Mouse (Mus musculus) heart, embryonic 11.5 days (tissue): ENCODE measurements around the gene Gsn. TPM values are rescaled to one million over a fixed set of nuclear protein-coding genes. Genes with fewer than 3 reads are reported as not detected.
A peak's percentile ranks its signal among the peaks of the same experiment; 100 is the strongest.

Experiments
- ATAC-seq: fragments of 200-750 bp; cut with Nextera tagmentation; replicated peaks from 2 replicates; pipeline ENCODE4 v1.8.0; 2017; ENCODE audit warnings: moderate library complexity; ENCODE audit not compliant: insufficient number of reproducible peaks, low FRiP score, low TSS enrichment
- H3K27ac ChIP-seq: fragments of 300-500 bp; sonication (generic); 2 replicates; pipeline ENCODE4 v1.5.1; 2014; ENCODE audit warnings: mild to moderate bottlenecking, low read depth, low read length
- H3K27me3 ChIP-seq: fragments of 300-500 bp; sonication (generic); 2 replicates; pipeline ENCODE4 v1.6.1; 2014; ENCODE audit warnings: mild to moderate bottlenecking, low read length, mixed read lengths; ENCODE audit not compliant: control insufficient read depth, insufficient read depth
- H3K36me3 ChIP-seq: fragments of 300-500 bp; sonication (generic); 2 replicates; pipeline ENCODE4 v1.6.1; 2014; ENCODE audit warnings: mild to moderate bottlenecking, low read length, moderate library complexity, mixed read lengths; ENCODE audit not compliant: control insufficient read depth, insufficient read depth
- H3K4me1 ChIP-seq: fragments of 300-500 bp; sonication (generic); 2 replicates; pipeline ENCODE4 v1.6.1; 2014; ENCODE audit warnings: low read length; ENCODE audit not compliant: control insufficient read depth, insufficient read depth
- H3K4me2 ChIP-seq: fragments of 300-500 bp; sonication (generic); 2 replicates; pipeline ENCODE4 v1.6.1; 2014; ENCODE audit warnings: mild to moderate bottlenecking, moderate library complexity
- H3K4me3 ChIP-seq: fragments of 300-500 bp; sonication (generic); 2 replicates; pipeline ENCODE4 v1.5.1; 2014; ENCODE audit warnings: low read depth, low read length
- H3K9ac ChIP-seq: fragments of 300-500 bp; sonication (generic); 2 replicates; pipeline ENCODE4 v1.6.1; 2014; ENCODE audit warnings: mild to moderate bottlenecking, low read depth, low read length, moderate library complexity
- H3K9me3 ChIP-seq: fragments of 300-500 bp; sonication (generic); replicated peaks from 2 replicates; pipeline ENCODE4 v1.6.1; 2016; ENCODE audit warnings: low read length; ENCODE audit not compliant: control insufficient read depth
- WGBS: fragments of 180-500 bp; shearing (Covaris S2); extraction: QIAGEN DNeasy Blood & Tissue Kit; methylation state at CpG from one replicate; pipeline ENCODE4 v1.1.7; 2014; ENCODE audit not compliant: insufficient replicate concordance; 5-methylcytosine and 5-hydroxymethylcytosine counted together
- polyA plus RNA-seq: library from polyadenylated mRNA; unstranded; fragments of >200 nt; fragmentation: Nextera tagmentation; extraction: Ambion mirVana; gene quantifications from 2 replicates; pipeline ENCODE4 v1.2.1, GENCODE M21; 2014

Gsn gene
- polyA plus RNA-seq, 1 experiment from 2014 or later, result 116 TPM

GRCm38 (mm10) chr2:35329061-35329460, 72.9 kb downstream of the Gsn start:
- Histone ChIP-seq H3K27ac (no peak overlapping the region), H3K9ac (no peak overlapping the region), H3K27me3 (no peaks in the 10 kb centered on the region), H3K4me1 (peaks cover 3% of the 10 kb centered on the region; the same call in 1 of the 2 replicates), H3K4me2 (no peak overlapping the region), H3K9me3 (no peaks in the 10 kb centered on the region), H3K36me3 (no peaks in the 10 kb centered on the region), H3K4me3 (no peak overlapping the region)
- 85% methylated on average over 2 of the region's 2 CpGs for WGBS
- no peak for ATAC-seq

- WGBS, result 61% methylated on average over 2 of the region's 2 CpGs
- no peak for ATAC-seq
Observed at GRCm38 (mm10) chr2:35331205-35331604, 75.0 kb downstream of the Gsn start.

GRCm38 (mm10) chr2:35333670-35334069, 77.5 kb downstream of the Gsn start:
- Histone ChIP-seq H3K9ac (no peak overlapping the region), H3K4me2 (no peak overlapping the region), H3K27me3 (no peaks in the 10 kb centered on the region), H3K4me1 (peaks cover 12% of the 10 kb centered on the region; the same call in 1 of the 2 replicates), H3K9me3 (no peaks in the 10 kb centered on the region), H3K27ac (no peak overlapping the region), H3K36me3 (no peaks in the 10 kb centered on the region), H3K4me3 (no peak overlapping the region)
- ATAC-seq, result no peak

More at GRCm38 (mm10) chr2:35331205-35331604, 75.0 kb downstream of the Gsn start:
- H3K36me3 ChIP-seq, result no peaks in the 10 kb centered on the region
- peaks cover 10% of the 10 kb centered on the region; the same call in 1 of the 2 replicates for H3K4me1 ChIP-seq
- no peak overlapping the region for H3K9ac ChIP-seq
- H3K27me3 ChIP-seq, result no peaks in the 10 kb centered on the region
- no peaks in the 10 kb centered on the region for H3K9me3 ChIP-seq
- H3K27ac ChIP-seq, result no peak overlapping the region
- H3K4me2 ChIP-seq, result no peak overlapping the region
- no peak overlapping the region for H3K4me3 ChIP-seq

- 9% methylated on average over 7 of the region's 7 CpGs for WGBS
- H3K36me3 ChIP-seq, result no peaks in the 10 kb centered on the region
- H3K9me3 ChIP-seq, result no peaks in the 10 kb centered on the region
- peaks cover 12% of the 10 kb centered on the region; the same call in 1 of the 2 replicates for H3K4me1 ChIP-seq
- H3K27ac ChIP-seq, result 0 out of 2 replicates have a peak overlapping the region, but pooled peaks have one; percentile 93
- peak overlapping the region; percentile 89; the same call in 1 of the 2 replicates for H3K9ac ChIP-seq
- ATAC-seq, result no peak
- H3K4me3 ChIP-seq, result peak overlapping the region; percentile 89
- H3K4me2 ChIP-seq, result peak overlapping the region; percentile 98
- no peaks in the 10 kb centered on the region for H3K27me3 ChIP-seq
Observed at GRCm38 (mm10) chr2:35335620-35336019, 79.4 kb downstream of the Gsn start.

- peaks cover 12% of the 10 kb centered on the region; the same call in 1 of the 2 replicates for H3K4me1 ChIP-seq
- 1% methylated on average over 45 of the region's 45 CpGs for WGBS
- peak within 1 kb of the TSS; percentile 89 for H3K9ac ChIP-seq
- H3K4me3 ChIP-seq, result peak within 1 kb of the TSS; percentile 89
- peak within 1 kb of the TSS; percentile 98 for H3K4me2 ChIP-seq
- no peaks in the 10 kb centered on the region for H3K27me3 ChIP-seq
- no peaks in the 10 kb centered on the region for H3K36me3 ChIP-seq
- peak; percentile 99 for ATAC-seq
- peak within 1 kb of the TSS; percentile 93 for H3K27ac ChIP-seq
- no peaks in the 10 kb centered on the region for H3K9me3 ChIP-seq
Observed at GRCm38 (mm10) chr2:35336388-35337280, 80.5 kb downstream of the Gsn start, which contains the start of gene Stom. Gene Stom (minus strand): TSS chr2:35336976.

- Histone ChIP-seq H3K27me3 (no peaks in the 10 kb centered on the region), H3K36me3 (no peaks in the 10 kb centered on the region), H3K4me3 (peak overlapping the region; percentile 89), H3K4me2 (peak overlapping the region; percentile 98), H3K27ac (peak overlapping the region; percentile 13; the same call in 1 of the 2 replicates), H3K4me1 (peaks cover 12% of the 10 kb centered on the region; the same call in 1 of the 2 replicates), H3K9ac (peak overlapping the region; percentile 46; the same call in 1 of the 2 replicates), H3K9me3 (no peaks in the 10 kb centered on the region)
- 56% methylated on average over 10 of the region's 10 CpGs for WGBS
- ATAC-seq, result no peak
Observed at GRCm38 (mm10) chr2:35337419-35337818, 81.2 kb downstream of the Gsn start.

- 46% methylated on average over 1 of the region's 1 CpGs for WGBS
- no peak overlapping the region for H3K27ac ChIP-seq
- no peak for ATAC-seq
- H3K9me3 ChIP-seq, result no peaks in the 10 kb centered on the region
- no peak overlapping the region for H3K4me2 ChIP-seq
- H3K4me3 ChIP-seq, result no peak overlapping the region
- H3K9ac ChIP-seq, result no peak overlapping the region
- peaks cover 12% of the 10 kb centered on the region; the same call in 1 of the 2 replicates for H3K4me1 ChIP-seq
- H3K36me3 ChIP-seq, result no peaks in the 10 kb centered on the region
- no peaks in the 10 kb centered on the region for H3K27me3 ChIP-seq
Observed at GRCm38 (mm10) chr2:35338036-35338435, 81.9 kb downstream of the Gsn start.

- peaks cover 12% of the 10 kb centered on the region; the same call in 1 of the 2 replicates for H3K4me1 ChIP-seq
- no peak overlapping the region for H3K27ac ChIP-seq
- no peak overlapping the region for H3K9ac ChIP-seq
- 81% methylated on average over 6 of the region's 6 CpGs for WGBS
- no peak overlapping the region for H3K4me3 ChIP-seq
- H3K4me2 ChIP-seq, result no peak overlapping the region
- no peaks in the 10 kb centered on the region for H3K36me3 ChIP-seq
- no peaks in the 10 kb centered on the region for H3K27me3 ChIP-seq
- no peaks in the 10 kb centered on the region for H3K9me3 ChIP-seq
- no peak for ATAC-seq
Observed at GRCm38 (mm10) chr2:35338707-35339106, 82.5 kb downstream of the Gsn start.
